Mouse (Mus musculus) CH12F3 (cell line): ENCODE measurements around the gene Zfp867.

ENCODE experiments used
- in situ Hi-C: fragments of 300-500 bp; cut with MboI; formaldehyde crosslinking; loops from 2 replicates; pipeline ENCODE4 v1.14.3; 2020; ENCODE audit warnings: low sequenced_read_pairs

The Zfp867 gene

DNA sequence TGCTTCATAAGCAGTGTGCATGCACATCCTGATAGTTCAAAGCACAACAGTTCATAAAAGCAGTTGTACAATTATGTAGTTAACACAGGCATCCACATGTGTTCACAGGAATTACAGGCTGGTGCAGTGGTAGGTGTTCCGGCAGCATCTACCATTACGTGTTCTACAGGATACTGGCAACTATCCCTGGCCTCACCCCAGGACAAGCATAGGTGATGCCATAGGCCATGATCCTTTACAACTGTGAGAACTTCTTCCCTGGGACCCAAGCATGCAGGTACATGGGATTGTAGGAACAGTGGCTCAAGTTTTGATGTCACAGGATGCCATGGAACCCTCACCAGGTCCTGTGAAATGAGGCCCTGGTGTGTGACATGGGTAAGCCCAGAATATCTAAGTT lies 11.8 kb downstream of the Zfp867 start:
- in situ Hi-C loops, result no loop called here

DNA sequence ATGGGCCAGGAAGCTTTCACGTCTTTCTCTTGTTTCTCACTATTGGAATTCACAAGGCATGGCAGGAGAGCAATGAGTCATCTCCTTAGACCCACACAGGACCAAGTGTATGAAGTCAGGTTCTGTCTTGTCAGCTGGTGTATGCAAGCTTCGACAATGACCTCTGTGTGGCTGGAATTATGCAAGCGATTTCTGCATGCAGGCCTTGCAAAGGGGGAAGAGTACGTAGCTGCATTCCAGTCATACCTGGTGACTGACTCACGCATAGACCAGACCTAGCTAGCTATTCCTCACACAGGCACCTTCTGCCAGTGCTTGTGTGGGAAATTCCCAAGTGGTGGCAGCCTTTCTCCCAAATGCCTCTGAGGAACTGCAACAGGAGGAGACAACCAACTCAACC lies 13.3 kb downstream of the Zfp867 start:
- in situ Hi-C loops, result no loop called here

DNA sequence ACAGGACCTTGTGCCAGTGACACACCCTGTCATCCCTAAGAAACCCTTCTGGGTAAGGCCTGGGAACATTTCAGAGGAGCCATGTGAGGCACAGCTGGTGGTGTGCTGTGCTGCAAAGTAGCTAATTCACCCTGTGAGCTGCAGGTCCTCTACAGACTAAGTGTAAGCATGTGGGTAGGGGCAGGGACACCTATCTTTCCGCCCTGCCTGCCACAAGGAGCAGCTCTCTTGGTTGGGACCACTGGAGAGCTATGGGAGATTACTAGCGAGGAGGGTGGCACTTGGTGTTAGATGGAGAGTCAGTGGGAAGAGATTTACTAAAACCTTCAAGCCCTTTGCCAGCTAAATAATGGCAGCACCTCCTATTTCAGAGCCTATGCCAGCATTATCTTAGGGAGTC lies 15.4 kb downstream of the Zfp867 start:
- in situ Hi-C loops, result no loop called here

DNA sequence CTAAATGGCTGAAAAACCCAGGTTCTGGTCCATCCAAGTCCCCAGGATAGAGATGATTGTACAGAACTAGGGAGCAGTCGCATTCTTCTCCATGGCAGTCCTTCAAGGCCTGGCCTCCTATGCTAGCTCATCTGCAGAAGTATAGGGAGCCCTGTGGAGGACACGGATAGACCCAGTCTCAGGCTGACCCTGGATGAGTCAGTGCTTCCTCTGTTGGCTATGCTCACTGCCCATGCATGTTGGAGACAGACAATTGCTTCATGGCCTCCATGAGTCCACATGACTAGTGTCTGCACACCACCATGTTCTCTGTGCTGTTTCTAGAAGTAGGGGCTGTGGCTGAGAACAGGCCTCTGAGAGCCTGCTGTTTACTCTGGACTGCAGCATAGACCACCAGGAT lies 15.9 kb downstream of the Zfp867 start:
- in situ Hi-C loops, result no loop called here

DNA sequence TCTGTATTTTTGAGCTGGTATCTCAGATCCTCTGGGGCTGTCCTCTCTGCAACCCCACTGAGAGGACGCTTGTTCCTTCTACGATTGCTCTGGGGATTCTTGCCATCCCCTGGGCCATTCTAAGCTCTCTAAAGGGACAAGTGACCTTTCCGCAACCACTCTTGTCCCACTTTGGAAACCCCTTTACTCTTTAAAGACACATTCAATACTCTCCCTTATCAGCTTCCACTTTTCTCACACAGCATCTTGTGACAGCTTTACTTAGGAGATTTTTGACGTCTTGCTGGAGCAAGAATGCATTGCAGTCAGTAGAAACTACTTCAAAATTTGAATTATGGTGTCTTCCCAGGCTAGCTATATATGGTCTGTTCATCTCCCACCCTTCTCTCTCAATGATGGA lies 21.2 kb downstream of the Zfp867 start, which contains the start of gene Snap47:
TSS of gene Snap47 (minus strand) at position 101 of the 400 bp plus-strand sequence.
- in situ Hi-C loops, result no loop called here

DNA sequence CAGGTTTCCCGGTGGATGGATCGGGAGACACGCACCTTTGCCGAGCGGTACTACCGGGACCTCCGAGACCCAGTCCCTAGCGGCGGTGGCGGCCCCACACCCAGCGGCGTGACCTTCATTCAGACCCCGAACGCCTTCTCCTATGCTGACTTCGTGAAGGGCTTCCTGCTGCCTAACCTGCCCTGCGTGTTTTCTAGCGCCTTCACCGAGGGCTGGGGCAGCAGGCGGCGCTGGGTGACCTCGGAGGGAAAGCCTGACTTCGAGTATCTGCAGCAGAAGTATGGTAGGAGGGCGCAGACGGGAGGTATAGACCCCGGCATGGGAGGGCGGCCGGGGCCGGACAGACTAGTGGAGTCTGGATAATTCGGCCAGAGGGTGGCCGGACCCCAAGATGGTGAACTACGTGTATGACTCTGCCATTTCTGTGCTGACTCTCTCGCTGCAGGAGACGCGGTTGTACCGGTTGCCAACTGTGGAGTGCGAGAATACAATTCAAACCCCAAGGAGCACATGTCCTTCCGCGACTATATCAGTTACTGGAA lies 22.0 kb downstream of the Zfp867 start:
- in situ Hi-C loops, result no loop called here

DNA sequence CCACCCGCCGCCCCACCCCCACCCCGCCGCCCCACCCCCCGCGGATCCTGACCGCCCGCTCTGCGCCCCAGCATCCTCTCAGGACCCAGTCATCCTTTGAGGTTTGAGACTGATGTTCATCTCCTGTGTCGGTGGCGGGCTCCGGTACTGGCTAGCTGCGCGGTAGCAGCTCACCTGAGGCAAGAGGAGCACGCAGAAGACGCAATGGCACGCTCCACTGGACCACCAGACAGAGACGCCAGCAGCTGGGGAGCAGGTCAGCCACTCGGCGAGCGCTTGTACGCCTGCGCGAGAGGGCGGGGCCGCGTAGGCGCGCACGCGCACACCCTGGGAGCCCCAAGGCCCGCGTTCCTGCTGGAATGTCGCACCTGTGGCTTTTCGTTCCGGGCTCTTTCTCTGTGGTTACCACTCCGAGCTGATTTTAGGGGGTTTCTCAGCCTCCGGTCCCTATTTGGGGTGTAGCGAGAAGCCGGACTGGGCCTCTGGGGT lies 22.5 kb downstream of the Zfp867 start, which contains the start of gene Jmjd4:
TSS of gene Jmjd4 (plus strand) at position 305 of the 489 bp plus-strand sequence.
- in situ Hi-C loops, result no loop called here

DNA sequence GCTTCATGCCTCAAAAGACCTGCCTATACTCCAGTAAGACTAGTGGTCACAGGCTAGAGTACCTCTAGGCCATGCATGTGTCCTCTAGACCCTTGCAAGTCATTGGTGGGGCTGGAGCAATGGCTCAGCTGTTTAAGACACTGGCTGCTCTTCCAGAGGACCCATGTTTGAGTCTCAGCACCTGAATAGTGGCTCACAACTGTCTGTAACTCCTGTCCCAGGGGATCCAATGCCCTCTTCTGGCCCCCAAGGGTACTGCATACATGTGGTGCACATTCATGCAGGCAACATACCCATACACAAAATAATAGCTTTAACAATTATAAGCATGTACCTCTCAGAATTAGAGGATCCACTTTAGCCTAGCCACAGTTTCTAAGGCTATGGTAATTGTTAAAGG lies 29.2 kb downstream of the Zfp867 start:
- in situ Hi-C loops, result no loop called here

DNA sequence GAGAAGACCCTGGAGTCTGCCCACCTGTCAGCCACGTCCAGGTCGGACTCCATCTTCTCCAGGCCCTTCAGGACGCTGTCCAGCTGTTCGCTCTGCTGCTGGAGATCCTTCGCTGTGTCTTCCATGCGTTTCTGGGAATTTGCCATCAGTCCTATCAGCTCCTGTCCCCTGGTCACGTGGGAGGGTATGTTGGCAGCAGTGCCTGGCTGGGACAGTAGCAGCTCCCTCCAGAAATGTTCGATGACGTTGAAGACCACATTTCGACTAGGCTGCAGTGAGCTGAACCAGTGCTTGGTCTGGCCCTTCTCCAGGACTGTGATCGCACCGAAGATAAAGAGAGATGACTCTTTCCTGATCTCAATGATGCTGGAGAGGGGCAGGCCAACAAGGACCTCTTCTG lies 34.3 kb downstream of the Zfp867 start:
- in situ Hi-C loops, result no loop called here

DNA sequence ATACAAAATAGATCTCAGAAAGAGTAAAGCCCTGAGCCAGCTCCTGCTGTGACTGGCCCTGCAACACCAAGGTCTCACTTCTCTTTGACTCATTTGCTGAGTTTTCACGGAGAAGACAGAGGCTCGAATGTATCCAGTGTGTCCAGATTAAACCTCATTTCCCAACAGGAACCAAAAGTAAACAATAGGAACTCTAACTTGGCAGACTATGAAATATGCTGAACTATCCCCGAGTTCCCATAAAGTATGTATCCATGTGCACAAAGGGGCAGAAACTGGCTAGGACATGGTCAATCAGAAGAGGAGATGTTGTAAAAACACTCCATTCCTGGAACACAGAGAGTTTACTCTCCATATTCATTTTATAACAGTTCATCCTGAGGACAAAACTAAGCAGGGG lies 40.0 kb downstream of the Zfp867 start:
- in situ Hi-C loops, result no loop called here

DNA sequence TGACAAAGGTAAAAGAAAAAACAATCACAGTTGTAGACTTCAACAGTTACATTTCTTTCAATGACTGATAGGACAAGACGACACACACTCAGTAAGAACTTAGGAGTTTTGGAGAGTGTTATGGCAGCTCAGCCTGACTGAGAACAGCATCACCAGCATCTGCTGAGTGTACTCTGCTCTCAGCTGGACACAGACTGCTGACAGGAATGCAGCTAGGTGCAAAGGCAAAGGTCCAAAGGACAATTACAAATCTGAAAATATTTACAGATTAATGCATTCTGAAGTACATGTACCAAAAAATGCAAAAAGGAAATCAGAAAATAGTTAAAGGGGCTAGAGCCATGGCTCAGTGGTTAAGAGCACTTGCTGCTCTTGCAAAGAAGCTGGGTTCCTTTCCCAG lies 42.3 kb downstream of the Zfp867 start:
- in situ Hi-C loops, result no loop called here

DNA sequence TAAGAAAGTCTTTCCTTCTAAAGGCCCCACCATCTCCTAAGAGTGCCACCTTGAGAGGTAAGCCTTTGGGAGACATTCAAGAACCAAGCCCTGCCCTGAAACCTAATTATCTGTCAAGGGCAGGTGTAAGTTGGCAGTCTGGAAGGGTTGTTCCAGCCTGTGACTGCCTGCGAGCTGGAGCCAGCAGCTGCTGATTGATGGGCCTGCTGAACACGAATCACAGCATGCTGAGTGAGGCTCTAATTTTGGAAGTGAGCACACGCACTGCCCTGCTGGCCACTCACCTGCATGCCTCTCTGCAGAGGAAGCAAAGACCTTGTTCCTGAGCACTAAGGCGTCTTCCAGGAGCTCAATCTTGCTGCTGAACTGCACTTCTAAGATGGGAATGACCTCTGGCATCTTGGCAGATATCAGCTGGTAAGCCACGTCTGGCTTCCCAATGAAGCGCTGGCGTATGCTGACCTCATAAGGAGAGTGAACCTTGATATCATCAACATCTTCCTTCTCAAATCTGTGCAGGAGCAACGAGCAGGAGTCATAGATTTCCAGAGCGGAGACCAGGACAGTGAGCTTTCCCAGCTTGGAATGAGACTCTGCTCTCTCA lies 44.1 kb downstream of the Zfp867 start:
- in situ Hi-C loops, result no loop called here

DNA sequence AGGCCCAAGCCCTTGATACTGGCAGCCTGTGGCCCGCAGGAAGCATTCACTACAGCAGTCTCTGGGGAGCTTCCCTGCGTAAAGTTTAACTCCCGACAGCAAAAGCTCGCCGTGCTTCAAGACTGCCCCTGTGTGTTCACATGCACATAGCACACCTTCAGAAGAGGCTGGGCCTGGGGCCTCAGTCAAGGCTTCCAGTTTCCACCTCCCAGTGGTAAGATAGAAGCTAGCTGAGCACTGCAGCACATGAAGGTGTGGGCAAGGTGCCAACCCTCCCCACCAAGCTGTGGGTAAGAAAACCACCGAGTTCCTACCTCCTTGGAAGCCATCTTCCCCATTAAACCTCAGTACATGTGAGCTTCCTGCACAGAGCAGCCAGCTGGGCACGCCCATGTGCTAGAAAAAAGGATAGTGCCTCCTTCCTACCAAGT lies 46.6 kb downstream of the Zfp867 start:
- in situ Hi-C loops, result no loop called here

DNA sequence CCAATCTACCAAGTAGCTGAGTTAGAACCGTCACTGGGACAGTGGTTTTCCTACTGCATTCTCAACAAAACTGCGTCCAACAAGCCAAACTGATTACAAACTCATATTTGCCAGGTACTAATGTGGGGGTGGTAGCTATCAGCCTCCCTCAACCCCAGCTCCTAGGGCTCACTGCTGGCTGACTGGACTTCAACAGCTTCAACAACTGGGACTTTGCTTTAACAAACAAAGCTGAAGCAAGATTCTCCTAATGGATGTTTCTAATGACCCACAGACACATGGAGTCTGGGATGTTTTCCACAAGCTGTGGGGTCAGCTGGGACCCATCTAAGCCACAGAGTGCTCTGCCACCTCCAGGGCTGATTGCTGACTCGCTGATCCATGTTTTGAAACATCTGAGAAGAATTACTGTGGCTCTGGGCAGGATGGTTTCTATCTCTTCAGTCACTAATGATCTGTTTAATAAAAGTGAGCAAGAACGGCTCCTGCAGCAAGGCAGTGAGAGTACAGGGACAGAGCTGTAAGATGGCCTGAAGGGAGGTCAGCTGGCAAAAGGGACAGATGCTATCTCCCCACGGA lies 49.2 kb downstream of the Zfp867 start:
- in situ Hi-C loops, result no loop called here

DNA sequence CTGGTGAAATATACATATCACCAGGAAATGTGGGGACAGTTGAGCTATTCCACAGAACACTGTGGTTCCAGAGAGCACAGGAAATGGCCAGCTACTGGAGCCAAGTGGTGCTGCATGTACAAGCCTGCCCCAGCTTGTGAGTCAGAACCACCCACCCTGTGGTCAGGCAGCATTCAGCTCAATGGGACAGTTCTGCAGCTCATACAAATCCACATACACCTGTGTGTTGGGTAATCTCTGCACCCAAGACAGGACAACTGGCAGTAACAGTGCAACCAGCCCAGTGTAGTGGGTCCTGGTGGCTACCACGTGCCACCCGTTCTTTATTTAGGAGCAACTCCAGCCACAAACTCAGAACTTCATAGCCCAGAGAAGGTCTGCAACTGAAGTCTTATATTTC lies 50.3 kb downstream of the Zfp867 start:
- in situ Hi-C loops, result no loop called here

DNA sequence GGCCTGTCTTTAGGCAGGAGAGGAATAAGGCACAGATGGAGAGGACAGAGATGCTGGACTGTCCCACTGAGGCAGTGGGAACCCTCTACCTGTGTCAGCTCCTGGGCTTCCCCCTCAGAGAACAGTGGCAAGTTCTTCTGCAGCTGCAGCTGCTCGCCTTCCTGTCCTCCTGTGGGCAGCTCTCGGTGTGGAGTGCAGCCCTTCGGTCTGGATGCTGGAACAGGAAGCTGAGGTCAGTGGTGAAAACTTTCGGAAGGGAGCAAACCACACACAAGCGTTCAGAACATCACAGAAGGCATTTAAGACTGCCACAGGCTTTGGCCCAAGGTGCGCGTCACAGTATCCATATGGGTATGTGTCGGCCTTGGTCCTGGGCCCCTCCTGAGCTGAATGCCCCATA lies 50.8 kb downstream of the Zfp867 start:
- in situ Hi-C loops, result no loop called here

DNA sequence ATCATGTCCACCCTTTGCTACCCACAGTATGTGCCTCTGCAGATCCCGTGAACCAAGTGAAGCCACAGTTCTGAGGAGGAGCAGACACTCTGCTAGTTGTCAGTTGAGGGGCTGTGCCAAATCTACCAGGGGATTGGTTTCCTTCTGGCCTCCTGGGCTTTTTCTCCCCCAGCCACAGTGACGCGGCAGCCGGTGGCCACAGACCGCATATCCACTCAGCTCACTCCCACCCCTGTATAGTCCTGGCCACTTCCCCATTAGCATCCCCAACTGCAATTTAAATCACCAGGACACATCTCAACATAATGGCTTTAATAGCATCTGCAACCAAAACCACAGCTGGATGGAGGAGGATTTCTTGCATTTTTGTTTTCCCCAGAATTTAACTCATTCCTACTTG lies 53.6 kb downstream of the Zfp867 start:
- in situ Hi-C loops, result no loop called here

DNA sequence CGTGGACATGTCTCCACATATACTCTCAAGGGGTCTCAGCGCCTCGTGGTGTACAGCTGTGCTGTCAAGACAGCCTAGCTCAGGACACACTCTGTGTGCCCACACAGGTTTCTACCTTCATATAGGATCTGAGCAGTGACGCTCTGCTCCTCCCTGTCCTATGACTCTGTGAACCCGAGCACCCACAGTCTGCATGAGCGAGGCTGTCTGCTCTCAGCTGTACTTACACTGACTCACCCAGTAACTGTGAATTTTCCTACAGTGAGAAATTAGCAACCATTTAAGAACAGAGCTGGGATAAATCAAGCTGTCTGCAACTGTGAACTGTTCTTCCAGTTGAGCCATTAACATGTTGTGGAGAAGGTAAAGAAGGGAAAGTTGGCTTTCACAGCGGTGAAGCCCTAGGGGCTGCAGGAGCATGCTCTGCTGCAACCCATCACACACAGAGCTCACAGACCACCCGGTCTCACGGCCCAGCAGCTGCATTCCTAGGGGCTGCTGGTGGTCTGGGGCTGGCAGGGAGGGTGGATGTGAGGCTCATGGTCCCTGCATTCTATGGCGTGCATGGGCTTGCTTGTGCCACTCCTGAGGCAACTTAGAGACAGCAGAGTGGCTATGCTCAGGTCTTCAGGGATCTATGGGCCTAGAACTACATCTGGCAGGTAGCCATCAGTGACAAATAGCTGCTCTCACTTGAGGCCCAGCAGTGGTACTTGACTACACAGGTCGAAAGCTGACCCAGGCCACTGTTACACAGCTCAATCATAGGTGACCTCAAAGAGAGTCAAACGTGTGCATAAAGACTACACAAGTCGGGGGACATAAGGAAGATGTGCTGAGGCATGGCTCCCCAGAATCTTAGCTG lies 59.0 kb downstream of the Zfp867 start:
- in situ Hi-C loops, result no loop called here

DNA sequence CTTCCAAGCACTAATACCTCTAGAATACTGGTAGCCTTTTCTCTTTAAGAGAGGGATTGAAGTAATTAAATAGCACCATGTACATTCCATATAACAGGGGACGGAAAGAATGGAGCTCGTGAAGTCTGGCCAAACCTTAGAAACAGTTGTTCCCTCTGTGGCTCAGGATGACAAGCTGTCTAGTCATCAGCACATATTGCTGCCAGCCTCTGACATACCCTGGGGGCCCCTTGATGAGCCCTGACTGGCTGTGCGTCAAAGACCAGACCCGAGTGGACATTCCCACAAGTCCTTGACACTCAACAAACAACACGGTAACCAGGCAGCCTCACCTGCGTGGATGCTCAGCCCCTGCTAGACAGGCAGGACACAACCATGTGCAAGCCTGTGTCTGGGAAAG lies 60.2 kb downstream of the Zfp867 start:
- in situ Hi-C loops, result no loop called here
